Mouse (Mus musculus) layer of hippocampus, adult 11-12 months (tissue): ENCODE measurements around the gene Uts2.
"Not testable (repeated sequence)": the region's sequence is repeated elsewhere in the genome, so short reads cannot be mapped to it uniquely, and the experiment has no call there.

Experiments used
- DNase-seq: peaks from one replicate; pipeline ENCODE4 v3.0.0; 2022; ENCODE audit warnings: low spot score

Uts2 gene

DNA sequence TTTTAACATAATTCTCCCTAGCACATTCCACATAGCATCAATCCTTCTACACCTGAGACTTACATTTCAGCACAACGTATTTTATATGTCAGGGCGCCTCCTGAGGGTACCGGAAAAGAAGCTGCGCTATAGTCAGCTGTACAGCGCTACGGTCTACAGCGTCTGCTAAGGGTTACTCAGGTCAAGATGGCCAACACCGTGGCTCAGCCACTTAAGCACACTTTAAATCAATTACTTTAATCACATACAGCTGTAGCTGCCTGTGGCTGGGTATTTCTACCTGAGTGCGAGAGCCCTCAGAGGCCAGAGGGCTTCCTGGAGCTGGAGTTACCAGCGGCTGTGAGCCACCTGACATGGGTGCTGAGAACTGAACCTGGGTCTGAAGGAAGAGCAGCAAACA, 19.0 kb downstream of the Uts2 start:
- DNase-seq, result no peak

DNA sequence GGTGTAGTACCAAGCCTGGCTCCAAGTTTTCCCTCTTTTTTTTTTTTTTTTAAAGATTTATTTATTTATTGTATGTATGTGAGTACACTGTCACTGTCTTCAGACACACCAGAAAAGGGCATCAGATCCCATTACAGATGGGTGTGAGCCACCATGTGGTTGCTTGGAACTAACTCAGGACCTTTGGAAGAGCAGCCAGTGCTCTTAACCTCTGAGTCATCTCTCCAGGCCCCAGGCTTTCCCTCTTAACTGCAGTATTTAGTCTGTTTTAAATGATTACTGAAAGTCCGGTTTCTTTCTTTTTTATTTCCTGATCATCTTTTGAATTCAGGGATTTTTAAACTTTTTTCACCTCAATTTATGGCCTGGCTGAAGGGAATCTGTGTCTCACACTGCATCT, 20.5 kb downstream of the Uts2 start:
- DNase-seq, result not testable (repeated sequence)

DNA sequence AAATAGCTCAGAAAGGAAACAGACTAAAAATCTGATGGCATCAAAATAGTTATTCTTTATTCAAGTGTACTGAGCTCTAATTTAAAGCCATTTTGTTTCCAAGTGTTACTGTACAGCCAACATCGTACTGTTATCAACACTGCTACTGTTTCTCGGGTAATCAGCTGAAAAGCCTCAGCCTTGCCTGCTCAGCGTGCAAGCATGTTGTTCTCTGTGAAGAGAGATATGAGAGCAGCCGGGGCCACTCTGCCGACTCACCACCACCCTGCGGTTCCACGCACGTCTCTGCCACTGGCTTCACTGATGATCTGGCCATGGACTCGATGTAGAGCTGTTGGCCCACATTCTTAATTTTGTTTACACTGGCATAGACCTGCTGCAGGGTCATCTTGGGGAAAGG, 27.3 kb downstream of the Uts2 start:
- no peak for DNase-seq

DNA sequence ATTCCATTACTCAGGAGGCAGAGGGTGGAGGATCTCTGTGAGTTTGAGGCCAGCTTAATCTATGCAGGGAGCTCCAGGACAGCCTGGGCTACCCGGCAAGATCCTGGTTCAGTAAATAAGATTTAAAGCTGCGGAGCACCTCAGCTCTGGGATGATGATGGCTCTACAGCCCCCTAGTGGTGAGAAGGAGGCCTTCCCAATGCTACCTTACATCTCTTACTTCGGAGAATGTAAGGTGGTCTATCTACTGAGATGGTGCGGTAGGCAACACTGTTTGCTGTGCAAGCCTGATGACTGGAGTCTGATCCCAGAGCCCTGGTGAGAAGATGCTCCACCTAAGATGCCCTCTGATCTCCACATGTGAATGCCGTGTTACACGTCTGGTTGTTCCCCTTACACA, 30.1 kb downstream of the Uts2 start:
- DNase-seq, result peak; percentile 35

DNA sequence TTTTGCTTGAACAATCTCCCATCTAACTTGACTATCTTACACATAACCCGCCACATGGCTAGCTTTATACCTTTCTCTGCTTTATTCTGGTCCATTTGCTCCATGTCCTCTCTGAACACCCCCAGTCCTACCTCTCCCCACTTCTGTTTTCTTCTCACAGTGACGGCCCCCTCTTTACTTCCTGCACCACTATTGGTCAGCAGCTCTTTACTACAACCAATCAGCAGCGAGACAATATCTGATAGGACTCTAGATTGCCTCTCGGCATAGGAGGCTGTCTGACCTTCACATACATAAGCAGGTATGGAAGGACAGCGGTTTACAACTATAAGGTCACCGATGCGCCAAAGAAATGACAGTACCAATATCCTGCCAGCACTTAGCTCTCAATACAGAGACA, 39.6 kb downstream of the Uts2 start:
- DNase-seq, result no peak

DNA sequence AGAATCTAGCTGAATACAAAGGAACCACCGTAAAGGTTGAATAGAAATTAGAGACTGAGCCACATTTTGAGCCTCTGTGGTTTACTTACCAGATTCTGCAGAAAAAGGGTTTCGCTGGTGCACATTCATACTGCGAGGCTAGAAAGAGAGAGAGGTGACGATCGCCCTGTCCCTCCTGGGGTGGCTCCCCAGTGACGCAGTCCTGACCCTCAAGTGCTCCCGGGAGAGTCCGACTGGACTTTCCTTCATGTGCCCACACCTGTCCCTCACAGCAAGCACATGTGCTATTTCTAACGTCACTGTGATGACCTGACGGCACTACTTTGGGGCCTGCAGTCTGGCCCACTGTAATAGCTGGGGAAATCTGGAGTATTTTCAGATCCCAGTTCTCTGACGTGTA, 40.9 kb downstream of the Uts2 start:
- DNase-seq, result no peak

DNA sequence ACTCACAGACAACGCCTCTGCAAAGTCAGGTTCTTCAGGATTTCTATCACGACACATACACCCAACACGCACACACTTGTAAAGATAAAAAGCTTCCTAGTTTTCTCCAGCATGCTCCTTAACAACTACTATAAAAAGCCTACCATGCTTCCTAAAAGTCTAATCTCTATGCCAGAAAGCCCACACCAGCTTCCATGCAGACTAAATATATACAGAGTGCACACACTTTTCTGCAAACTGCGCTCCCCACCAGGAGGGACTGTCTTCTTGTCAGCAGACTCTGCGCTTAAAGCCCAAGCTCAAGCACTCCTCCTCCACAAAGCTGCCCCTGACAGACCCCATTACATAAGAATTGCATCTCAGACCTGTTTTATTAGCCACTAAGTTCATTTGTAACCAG, 44.6 kb downstream of the Uts2 start:
- no peak for DNase-seq

DNA sequence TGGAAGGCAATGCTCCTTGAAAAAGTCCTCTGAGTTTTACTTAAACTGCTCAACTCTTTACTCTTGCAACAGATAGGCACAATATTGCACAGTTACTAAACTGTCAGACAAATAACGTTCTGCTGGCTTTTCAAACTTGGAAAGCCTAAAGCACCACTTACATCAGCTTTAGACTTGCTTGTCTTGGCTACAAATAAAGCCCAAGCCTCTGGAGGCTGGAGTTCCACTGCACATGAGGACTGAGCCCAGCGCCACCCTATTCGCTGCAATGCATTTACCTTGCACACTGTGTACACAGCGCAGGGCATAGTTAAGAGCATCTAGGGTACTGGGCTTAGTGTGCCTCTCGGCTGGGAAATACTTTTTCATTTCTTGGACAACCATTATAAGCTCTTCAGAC, 46.4 kb downstream of the Uts2 start:
- peak; percentile 27 for DNase-seq

DNA sequence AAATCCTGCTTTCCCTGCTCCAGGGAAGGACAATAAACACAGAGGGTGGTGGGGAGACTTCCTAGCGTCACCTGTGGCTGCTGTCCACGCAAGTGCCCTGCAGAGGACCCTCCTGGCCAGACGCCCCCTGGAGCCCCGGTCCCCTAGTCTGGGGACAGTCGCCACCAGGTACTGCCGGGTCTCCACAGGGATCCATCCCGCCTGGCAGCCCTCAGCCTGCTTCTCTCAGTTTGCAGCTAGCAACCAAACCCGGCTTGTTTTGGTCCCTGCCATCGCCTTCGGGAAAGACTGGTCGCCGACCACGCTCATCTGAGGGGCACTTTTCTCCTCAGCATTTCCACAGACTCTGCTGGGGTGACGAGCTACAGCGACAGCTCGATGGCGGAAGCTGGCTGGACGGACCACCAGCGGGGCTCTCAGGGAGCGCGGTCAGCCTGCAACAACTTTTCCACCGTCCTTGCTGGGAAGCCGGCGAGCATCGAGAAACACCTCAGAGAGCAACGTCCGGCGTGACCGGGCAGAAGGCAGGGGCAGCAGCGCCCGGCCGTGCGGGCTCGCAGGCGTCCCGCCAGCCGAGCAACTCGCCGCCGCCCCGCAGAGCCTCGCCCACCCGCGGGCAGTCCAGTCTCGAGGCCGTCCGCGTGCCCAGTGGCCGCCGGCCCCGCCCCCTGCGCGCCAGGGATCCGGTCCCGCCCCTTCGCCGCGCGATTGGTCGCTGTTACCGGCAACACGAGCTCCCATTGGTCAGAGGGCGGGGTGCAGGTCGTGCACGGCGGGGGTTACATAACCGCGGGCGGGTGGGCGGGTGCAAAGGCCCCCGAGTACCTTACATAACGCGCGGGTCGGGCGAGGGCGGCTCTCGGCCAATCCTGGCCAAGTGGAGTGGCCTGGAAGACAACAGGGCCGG, 47.4 kb downstream of the Uts2 start, which contains the start of gene Per3:
Per3 (minus strand) TSS at position 629 of the 907 bp plus-strand sequence.
- peak; percentile 99 for DNase-seq

DNA sequence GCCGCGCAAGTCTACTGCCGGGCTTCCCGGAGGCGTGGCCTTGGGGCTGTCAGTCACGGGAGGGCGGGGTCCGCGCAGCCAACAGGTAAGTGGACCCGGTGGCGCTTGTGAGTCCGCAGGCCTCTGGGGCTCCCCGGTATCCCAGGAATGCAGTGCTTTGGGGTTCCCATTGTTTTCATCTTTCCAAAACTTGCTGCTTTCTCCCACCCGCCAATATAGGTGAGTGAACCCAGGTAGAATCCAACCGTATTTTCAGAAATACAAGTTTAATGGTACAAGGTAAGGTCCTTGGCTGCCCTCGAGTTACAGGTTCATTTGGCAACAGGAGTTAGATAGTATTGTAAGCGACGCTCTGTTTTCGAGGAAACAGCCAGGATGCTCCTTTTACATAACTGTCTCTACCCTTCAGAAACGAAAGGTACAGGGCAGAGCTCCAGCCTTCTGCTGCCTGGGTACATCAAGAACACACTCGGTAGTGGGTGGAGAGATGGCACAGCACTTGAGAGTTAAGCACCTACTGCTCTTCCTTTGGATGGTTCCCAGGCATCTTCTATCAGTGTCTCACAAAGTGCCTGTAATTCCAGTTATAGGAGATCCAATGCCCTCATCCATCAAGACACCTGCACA, 48.2 kb downstream of the Uts2 start:
- peak; percentile 69 for DNase-seq

DNA sequence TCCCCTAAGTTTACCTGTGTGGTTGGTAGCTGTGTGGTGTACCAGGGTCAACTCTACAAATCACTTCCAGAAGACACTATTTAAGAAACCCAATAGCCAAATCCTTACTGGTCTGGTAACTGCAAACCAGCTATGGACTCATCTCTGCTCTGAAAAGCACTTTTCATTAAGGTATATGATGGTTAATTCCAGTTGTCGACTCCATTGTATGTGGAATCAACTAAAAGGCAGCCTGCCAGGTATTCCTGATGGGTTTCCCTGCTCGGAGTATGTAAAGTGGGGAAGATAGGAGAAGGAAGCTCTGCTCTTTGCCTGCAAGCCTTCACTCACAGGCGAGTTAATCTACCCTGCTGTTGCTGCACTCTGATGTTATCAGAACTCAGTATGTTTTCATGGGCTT, 49.6 kb downstream of the Uts2 start:
- no peak for DNase-seq

DNA sequence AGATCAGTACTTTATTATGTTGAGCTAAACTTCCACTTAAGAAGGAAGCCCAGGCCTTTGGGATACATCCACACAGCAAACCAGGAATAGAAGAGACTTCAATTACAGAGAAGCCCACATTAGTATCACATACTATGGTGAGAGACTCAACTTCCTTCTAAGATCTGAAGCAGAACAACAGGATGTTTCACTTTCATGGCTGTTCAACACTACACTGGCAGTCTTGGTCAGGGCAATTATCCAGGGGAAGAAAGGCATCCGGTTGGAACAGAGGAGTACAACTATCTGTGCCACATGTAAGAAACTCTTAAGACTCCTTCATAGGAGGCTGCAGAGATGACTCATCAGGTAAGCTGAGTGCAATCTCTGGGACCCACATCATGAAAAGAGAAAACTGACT, 54.3 kb downstream of the Uts2 start:
- DNase-seq, result no peak
